Mouse (Mus musculus): ENCODE measurements around the gene Azin2. TPM values are rescaled to one million over a fixed set of nuclear protein-coding genes. Genes with fewer than 3 reads are reported as not detected.

The Azin2 gene
- total RNA-seq, 2 experiments from 2014 or later, result 1.8 to 2.6 TPM

DNA sequence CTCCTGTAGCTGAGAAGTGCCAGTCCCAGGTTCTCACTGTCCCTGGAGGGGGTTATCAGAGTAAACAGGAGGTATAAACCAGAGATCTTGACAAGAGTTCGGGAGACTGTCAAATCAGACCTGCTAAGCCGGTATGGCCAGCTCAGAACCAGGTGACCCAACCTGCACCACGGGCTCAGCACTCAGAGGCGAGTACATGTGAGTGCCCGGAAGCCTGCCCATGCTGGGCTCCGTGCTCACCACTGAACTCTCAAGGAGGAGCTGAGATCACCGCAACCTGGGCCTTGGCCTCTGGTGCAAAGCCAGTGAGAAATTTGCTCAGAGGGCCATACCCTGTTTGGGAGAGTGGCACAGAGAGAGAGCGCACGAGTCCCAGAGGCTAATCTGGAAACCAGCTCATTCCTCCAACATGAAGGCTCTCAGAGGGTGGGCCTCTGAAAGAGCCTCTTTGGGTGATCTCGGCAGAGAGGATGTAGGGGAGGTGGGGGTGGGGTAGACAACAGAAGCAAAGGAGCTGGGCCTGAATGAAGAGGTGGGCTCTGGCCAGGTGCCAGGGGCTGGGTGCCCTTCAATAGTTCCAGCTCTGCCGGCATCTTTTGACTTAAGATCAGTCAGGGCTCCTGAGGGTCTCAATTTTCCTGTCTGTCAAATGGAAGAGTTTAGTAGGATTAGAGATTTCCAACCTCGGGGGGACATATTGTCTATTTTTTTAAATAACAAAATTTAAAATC, 54.8 kb downstream of the Azin2 start:
- no peak for DNase-seq
- intact Hi-C loops (cut with DNase I; ENCODE audit: low total_unique reads), result no loop called here

DNA sequence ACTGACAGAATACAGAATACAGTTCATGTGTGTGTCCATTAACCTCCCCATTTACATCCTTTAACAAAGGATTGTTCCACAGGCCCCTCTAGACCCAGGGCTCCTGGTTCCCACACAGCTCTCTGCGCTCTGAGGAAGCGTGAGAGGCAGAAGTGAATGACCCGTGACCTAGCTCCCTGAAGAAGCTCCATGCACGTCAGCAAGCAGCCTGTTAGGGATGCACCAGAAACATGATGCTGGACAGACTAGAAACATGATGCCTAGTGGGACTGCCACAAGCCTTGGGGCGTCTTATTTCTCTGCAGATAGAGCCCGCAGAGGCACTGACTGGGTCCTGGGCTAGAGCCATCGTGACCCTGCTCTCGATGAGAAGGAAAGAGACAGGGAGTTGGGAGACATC, 55.5 kb downstream of the Azin2 start:
- no peak for DNase-seq
- intact Hi-C loops (cut with DNase I; ENCODE audit: low total_unique reads), result no loop called here

DNA sequence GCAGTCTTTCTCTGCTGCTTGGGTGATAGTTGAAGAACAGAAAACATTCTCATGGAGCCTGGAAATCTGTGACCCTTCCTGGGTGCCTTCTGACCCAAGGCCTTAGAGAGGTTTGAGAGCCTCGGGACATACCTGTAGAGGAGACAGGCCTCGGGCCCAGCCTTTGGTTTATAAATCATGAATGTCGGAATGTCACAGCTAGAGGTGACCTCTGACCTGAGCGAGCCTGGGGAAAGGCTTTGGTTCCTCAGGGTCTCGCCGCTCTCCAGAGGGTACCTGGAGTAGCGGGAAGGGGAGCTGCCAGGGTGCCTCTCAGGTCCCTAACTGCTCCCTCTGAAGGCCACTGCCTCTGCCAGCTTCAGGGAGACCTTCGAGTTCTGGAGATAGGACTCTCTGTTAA, 57.0 kb downstream of the Azin2 start:
- DNase-seq, result no peak
- intact Hi-C loops (cut with DNase I; ENCODE audit: low total_unique reads), result no loop called here

DNA sequence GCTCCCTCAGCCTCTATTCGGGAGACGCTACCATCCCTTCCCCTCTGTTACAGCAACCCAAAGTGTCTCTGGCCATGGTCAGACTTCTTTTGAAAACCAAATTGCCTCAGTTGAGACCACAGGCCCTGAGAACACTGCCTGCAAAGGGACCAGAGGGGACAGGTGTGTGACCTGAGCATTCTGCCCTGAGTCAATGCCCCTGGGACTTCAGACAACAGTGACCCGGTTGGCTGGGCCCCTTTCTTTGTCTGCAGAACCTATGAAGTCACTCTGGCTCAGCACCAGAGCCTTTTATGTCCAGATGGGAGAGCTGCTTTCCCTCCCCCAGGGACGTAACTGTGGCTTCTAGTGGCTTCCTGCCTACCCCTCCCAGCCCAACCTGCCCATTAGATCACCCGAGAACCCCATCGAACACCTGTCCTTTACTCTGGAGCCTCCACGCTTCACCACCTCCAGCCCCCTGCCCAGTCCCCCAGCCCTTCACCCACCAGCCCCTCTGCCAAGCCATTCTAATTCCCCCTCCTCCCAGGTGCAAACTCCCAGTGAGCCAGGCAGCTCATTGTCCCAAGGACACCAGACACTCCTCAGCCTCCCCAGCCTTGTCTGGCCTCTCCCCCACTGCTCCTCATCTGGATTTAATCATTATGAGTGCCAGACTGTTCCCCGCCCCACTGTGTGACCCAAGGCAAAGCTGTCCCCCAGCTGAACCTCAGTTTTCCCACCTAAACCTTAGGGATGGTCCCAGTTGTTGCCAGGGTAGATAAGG, 58.0 kb downstream of the Azin2 start:
- intact Hi-C loops (cut with DNase I; ENCODE audit: low total_unique reads), result no loop called here
- no peak for DNase-seq

DNA sequence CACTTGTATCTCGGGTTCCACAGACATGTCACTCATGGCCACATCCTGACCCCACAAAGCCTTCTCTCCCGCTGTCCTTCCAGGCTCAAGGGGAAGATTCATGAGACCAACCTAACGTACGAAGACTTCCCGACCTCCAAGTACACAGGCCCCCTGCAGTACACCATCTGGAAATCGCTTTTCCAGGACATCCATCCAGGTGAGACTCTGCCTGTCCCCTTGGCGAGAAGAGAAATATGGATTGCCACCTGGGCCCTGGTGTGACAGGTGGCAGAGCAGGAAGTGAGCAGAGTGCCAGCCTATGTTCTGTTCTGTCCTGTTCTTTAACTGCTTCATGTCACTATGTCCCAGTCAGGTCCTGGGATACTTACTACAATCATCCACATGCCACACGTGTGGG, 59.9 kb downstream of the Azin2 start:
- DNase-seq, result no peak
- intact Hi-C loops (cut with DNase I; ENCODE audit: low total_unique reads), result no loop called here

DNA sequence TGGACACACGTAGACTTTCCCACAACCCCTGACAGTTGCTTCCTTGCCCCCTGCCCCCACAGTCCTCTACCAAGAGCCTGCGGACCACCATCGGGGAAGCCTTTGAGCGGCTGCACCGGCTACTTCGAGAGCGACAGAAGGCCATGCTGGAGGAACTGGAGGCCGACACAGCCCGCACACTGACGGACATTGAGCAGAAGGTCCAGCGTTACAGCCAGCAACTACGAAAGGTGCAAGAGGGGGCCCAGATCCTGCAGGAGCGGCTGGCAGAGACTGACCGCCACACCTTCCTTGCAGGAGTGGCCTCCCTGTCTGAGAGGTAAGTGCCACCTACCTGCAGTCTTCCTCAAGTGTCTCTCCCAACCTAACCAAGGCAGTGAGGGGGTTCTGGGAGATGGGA, 61.8 kb downstream of the Azin2 start:
- DNase-seq, result no peak
- intact Hi-C loops (cut with DNase I; ENCODE audit: low total_unique reads), result no loop called here

DNA sequence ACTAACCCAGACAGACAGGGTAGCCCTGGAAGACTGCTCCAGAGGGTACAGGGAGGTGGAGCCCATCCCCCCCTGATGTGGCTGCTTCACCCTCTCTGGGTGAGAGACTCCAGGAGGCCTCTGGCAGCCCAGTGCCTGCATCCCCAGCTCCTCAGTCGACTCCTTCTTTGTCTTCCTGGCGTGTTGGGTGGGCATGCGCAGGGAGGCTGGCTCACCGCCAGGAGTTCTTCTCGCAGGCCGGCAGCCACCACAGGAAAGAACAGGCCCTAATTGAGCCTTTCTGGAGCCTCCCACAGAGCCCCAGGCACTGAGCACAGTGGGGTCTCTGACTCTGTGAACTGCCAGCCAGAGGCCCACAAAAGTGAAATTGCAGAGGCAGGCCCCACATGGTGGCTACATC, 62.9 kb downstream of the Azin2 start:
- peak; percentile 67 for DNase-seq
- intact Hi-C loops (cut with DNase I; ENCODE audit: low total_unique reads), result no loop called here

DNA sequence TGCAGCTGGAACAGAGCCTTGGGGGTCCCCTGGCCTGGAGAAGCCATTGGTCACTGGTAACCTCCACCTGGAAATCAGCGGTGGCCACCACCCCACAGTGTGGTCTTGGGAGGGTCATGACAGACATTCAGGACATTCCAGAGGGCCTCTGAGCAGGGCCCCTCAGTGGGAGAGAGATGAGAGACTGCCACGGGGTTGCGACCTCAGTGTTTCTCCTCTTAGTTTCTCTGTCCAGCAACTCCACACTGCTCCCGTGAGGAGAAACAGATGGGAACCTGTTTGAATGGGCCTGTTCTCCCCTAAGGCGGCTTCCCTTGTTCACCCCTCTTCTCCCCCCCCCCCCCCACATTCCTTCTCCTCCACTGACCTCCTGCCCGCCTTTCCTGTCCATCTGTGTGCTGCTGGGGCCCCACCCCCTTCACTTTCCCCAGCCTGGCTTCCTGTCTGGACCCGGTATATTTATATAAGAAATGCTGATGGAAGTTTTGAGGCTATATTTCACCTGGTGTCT, 64.3 kb downstream of the Azin2 start:
- DNase-seq, result no peak
- intact Hi-C loops (cut with DNase I; ENCODE audit: low total_unique reads), result no loop called here

DNA sequence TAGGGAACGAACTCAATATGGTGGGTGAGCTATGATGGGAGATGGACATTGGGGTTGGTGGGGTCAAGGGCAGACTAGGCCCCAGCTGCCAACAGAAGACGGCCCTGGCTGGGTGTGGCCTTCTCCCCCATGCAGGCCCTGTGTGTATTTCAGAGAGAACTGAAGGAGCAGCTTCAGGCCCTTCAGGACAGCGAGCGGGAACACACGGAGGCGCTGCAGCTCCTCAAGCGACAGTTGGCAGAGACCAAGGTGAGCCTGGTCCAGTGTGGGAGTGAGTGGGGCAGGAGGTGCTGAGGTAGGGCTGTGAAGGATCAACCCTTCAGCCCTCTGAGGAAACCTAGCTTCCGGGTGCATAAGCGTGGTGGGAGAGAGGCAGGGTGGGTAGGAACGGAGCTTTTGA, 65.6 kb downstream of the Azin2 start:
- intact Hi-C loops (cut with DNase I; ENCODE audit: low total_unique reads), result no loop called here
- DNase-seq, result no peak

DNA sequence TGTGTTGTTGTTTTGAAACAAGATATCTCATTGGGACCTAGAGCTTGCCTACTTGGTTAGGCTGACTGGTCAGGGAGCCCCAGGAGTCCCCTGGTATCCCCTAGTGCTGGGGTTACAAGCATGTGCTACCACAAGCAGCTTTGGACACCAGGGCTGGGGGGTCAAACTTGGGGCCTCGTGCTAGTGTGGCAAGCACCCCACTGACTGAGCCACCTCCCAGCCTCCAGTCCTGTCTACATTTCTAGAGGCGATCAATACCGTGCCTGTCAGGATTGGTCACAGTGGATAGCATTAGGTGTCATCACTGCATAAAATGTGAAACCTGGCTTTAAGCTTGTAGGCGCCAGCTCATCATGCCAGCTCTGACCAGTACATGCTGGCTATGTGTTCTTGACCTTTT, 66.4 kb downstream of the Azin2 start:
- no peak for DNase-seq
- intact Hi-C loops (cut with DNase I; ENCODE audit: low total_unique reads), result no loop called here

DNA sequence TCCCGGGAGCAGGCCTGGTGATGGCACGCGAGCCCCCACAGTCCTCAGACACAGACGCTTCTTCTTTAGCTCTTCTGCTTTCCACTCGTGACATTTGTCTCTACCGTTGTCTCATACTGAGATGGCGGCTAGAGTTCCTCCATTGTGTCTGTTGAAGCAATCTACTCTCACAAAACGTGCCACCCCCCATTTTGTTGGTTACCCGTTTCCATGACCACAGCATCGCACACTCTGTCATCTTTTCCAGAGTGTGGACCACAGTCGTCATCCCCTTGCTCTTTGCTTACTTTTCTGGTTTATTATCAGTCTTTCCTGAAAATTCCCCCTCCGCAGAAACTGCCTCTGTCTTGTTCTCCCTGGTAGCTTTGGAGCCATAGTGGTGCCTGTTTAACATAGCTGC, 68.1 kb downstream of the Azin2 start:
- DNase-seq, result no peak
- intact Hi-C loops (cut with DNase I; ENCODE audit: low total_unique reads), result no loop called here

DNA sequence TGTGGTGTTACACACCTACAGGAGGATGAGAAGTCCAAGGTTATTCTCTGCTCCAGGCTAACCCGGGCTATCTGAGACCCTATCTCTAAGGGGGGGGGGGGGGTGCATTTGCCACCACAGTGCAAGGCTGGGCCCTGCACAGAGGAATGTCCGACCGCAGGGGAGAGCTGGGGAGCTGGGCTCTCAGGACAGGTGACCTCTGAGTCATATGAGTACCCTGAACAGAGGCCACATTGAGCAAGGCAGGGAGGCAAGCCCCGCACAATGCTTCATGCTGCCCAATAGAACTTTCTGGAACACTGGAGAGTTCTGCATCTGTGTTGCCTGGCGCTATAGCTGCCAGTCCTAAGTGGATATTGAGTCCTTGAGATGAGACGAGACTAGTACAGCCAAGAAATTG, 70.1 kb downstream of the Azin2 start:
- no peak for DNase-seq
- intact Hi-C loops (cut with DNase I; ENCODE audit: low total_unique reads), result no loop called here

DNA sequence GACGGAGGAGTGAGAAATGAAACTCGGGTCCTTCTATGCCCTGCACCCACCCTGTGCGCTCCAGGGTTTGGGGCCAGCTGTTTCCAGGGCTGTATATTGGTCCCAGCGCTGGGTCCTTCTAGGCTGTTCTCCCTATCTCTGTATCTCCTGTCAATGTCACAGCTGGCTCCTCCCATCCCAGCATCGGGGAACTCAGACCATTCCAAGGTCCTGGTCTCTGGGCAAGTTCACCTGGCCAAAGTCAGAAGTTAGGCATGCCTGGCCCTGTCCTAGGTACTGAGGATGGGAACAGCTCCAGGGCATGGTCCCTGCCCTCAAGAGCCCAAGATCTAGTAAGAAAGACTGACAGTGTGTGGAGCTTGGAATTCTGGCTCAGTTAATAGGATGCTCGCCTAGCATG, 70.5 kb downstream of the Azin2 start:
- DNase-seq, result no peak
- intact Hi-C loops (cut with DNase I; ENCODE audit: low total_unique reads), result no loop called here

DNA sequence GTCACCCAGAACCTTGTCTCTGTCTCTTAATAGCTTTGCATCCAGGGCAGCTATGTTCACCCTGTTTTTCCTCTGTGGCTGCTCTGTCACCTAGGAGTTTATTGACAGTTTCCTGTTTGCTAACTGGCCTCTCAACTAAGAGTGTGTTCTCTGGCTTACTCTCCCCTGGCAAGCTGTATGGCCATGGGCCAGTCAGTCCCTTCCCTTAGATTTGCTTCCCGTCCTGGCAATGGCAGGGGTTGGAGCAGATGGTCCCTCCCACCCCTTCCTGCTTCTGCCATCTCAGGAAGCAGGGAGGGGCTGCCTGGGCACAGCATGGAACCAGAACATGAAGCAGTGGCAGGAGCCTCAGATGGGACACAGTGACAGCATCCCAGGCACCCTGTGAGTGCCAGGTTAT, 71.1 kb downstream of the Azin2 start:
- intact Hi-C loops (cut with DNase I; ENCODE audit: low total_unique reads), result no loop called here
- DNase-seq, result peak; percentile 43

DNA sequence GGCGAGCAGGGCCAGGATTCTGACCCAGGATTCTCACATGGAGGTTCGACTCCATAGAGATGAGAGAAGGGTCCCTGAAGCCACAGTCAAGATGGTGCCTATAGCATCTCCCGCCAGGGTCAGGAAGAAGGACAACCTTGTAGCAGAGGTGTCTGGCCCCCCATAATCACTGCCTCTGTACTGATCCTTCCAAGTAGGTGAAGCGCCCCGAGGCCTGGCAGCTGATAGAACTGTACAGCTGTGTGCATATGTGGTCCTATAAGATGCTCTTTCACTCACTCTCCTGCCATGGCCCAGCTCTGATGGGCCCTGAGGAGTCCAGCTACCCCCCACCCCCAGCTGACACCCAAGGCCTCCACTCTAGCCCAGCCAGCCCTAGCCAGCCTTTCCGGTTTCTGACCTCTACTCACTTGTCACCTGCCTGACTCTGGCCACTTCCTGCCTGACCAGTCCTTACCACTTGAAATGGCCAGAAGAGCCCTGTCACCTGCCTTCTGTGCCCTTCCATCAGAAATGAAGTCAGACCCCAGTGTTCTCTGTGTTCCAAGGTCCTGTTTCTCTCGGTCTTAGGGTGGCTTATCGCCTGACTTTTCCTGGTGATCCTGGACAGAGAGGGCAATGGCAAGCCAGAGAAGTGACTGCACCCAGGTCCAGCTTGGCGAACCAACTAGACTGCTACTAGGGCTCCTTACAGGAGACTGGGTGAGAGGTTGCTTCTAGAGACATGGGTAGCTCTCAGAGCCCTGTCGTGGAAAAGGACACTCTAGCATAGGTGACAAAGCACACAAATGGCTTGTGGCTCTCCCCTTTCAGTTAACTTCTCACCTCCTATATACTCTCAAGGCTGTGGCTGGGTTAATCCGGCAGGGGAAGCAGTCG, 72.3 kb downstream of the Azin2 start:
- intact Hi-C loops (cut with DNase I; ENCODE audit: low total_unique reads), result no loop called here
- no peak for DNase-seq

DNA sequence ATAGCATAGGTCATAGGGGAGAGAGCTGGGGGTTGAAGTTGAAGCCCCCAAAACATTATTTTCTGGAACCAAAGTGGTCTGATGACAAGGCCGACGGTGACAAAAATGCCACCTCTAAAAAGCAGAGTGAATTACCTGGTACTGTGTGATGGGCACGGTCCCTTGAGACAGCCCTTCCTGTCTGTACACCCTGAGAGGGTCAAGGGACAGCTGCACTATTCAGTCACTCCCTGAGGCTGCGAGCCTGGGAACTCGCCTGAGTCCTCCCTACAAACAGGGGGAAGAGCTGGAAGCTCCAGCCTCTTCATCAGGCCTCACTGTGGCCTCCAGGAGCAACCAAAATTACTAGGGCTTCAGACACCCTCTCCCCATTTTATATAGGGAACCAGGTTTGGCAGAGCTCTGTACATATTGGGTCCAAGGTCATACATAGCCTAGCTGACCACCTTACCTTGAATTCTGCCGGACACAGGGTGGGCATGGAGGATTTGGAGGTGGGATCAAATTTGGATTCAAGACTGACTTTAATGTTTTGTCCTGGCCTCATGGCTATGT, 73.7 kb downstream of the Azin2 start:
- intact Hi-C loops (cut with DNase I; ENCODE audit: low total_unique reads), result no loop called here
- DNase-seq, result no peak

DNA sequence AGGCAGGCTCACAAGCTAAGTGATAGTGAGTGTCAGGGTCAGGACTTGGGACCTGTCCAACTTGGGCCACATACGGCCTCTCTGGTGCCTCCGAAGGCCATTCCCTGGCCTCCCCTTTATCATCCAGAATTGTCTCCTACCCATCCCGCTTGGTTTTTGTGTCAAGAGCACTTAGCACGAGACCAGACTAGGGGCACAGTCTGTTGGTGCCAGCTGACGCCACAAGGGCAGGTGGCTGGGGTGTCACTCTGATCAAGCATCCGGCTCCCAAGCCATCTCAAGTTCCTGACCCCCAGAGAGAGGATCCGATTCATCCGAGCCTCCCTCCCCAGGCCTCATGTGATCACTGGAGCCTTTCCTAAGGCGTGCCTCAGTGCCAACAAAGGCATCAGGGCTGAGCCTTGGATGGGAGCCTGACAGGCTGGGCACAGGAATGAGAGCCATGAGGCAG, 74.6 kb downstream of the Azin2 start:
- intact Hi-C loops (cut with DNase I; ENCODE audit: low total_unique reads), result no loop called here
- DNase-seq, result peak; percentile 29

DNA sequence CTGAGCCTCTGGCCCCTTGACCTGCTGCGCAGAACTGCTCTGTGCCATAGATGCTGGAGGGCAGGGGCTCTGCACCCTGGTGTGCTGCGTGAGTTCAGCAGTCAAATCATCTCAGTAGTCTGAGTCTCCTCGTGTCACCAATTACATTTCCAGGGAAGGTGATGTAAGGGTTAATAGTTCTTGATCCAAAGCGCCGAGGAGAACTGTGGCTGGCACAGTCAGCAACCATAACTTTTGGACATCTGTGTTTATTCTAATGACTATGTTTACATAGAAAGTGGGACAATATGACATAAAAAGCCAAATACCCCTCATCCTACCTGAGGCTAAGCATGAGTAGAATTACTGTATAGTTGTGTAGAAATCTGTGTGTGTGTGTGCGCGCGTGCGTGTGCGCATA, 75.2 kb downstream of the Azin2 start:
- intact Hi-C loops (cut with DNase I; ENCODE audit: low total_unique reads), result no loop called here
- DNase-seq, result no peak

DNA sequence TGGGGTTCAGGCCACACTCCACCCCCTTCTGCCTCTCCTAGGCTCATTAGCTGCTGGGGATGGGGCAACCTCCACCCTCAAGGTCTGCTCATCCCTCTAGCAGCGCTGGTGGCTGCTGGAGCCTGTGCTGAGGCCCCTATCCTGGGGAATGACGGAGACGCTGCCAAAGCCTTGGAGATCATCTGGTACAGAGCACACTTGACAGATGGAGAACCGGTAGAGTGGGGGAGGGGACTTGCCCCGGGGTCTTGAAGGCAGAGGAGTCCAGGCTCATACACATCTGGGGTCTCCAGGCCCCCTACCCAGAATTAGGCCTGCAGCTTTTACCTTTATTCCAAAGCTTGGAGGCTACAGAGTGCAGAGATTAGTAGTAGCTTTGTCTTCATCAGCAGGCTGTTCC, 75.7 kb downstream of the Azin2 start:
- no peak for DNase-seq
- intact Hi-C loops (cut with DNase I; ENCODE audit: low total_unique reads), result no loop called here

DNA sequence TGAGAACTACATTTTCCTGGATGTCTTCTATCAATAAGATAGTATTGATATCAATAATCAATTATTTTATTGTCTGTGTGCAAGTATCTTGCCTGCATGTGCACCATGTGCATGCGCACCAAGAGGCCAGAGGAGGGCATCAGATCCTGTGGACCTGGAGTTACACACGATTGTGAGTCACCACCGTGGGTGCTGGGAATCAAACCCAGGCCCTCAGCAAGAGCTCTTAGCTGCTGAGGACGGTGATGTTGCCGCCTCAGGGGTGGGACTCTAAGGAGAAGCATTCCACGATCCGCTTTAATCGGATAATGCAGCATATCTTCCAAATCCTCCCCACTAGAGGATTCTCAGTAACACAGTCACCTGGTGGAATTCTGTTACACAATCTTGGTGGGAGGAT, 76.7 kb downstream of the Azin2 start:
- no peak for DNase-seq
- intact Hi-C loops (cut with DNase I; ENCODE audit: low total_unique reads), result no loop called here

Data from gastrocnemius, postnatal 14 days (tissue).